ENCODE assay signal across 9 mouse cellular contexts in the genomic region with DNA sequence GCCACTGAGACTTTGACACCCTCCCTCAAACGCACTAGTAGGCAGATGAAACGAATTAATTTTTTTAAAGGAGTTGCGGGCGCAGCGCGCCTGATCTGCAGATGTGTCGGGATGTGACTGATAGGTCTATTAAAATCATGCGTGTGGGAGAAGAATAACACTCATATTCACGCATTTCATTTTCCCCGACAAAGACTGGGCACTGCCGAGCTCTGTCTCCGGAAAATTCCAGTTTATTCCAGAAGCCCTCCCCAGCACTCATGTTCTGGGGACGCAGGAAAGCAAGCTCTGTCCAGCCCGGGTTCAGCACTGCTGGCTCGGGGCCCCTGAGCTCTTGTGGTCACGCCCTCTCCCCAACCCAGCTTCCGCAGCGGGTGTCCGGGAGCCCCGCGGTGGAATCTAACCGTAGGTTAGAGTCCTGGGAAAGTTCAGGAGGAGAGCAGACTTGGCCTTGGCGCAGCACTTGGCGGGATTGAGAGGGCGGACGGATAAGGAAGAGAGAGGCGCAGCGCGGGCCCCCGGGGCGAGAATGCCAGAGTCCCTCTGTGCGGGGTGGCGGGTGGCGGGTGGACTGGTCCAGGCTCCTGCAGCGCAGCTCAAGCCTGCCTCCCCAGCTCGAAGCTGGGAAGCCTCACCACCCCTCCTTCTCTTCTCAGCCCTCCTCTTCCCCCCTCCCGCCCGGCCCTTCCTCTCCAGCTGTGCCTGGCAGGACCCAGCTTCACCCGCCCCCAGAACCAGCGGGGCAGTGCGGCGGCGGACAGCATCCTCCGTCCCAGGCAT. TPM values are rescaled to one million over a fixed set of nuclear protein-coding genes. Genes with fewer than 3 reads are reported as not detected.
A peak's percentile ranks its signal among the peaks of the same experiment; 100 is the strongest.
DNase-seq lines count a peak whose midpoint lies in the region; ATAC-seq lines count a peak whose summit lies in the region.
"Had no signal": no experiment of that assay in that cellular context is flagged by ENCODE, and none has a peak within 500 bp of the region (broad histone marks: within the 10 kb centered on the region; RNA-seq: fewer than 3 reads in every experiment).

No protein-coding gene starts in this region.

- H3K9ac ChIP-seq in hindbrain, embryonic 14.5 days = peak overlapping the region; percentile 19

- ATAC-seq in hindbrain, embryonic 14.5 days (ENCODE audit: low FRiP score) = peak; percentile 80

- under 1% methylated on average over 42 of the region's 44 CpGs for WGBS in hindbrain, embryonic 14.5 days
- WGBS in midbrain, embryonic 10.5 days = 0% methylated on average over 43 of the region's 44 CpGs

- H3K27ac ChIP-seq in hindbrain, embryonic 14.5 days = peak overlapping the region; percentile 75
- H3K27ac ChIP-seq in midbrain, embryonic 10.5 days (replicated peaks) = peak overlapping the region; percentile 97

- H3K4me2 ChIP-seq in hindbrain, embryonic 14.5 days (replicated peaks) = peak overlapping the region; percentile 54

- H3K36me3 ChIP-seq in hindbrain, embryonic 14.5 days (replicated peaks; ENCODE audit: control insufficient read depth, insufficient read depth) = no peaks in the 10 kb centered on the region
- H3K36me3 ChIP-seq in midbrain, embryonic 10.5 days = peaks cover 19% of the 10 kb centered on the region

- H3K4me3 ChIP-seq in hindbrain, embryonic 14.5 days (replicated peaks; ENCODE audit: low read length) = peak overlapping the region; percentile 44
- H3K4me3 ChIP-seq in midbrain, embryonic 10.5 days = peak overlapping the region; percentile 69

- H3K4me1 ChIP-seq in hindbrain, embryonic 14.5 days (replicated peaks; ENCODE audit: control insufficient read depth, insufficient read depth, low read length) = no peaks in the 10 kb centered on the region; the same call in 1 of the 2 replicates
- peaks cover 71% of the 10 kb centered on the region for H3K4me1 ChIP-seq in midbrain, embryonic 10.5 days

- peak; percentile 32 for DNase-seq in layer of hippocampus, adult 11-12 months (ENCODE audit: low spot score)
- no peak for DNase-seq in layer of hippocampus, adult 9-10 months (ENCODE audit: low spot score)
- peak; percentile 83 for DNase-seq in embryo, embryonic 11 days
- DNase-seq in hindbrain, embryonic 14.5 days (ENCODE audit: low spot score) = peak; percentile 40
- peak; percentile 81 for DNase-seq in midbrain, embryonic 10.5 days (ENCODE audit: low spot score)
- no peak for DNase-seq in adrenal gland, adult 8-10 months
- no peak for DNase-seq in ovary, postnatal 10 days (ENCODE audit: low spot score)
- DNase-seq in T-cell, adult 2 months (ENCODE audit: low spot score) = no peak

- H3K27me3 ChIP-seq in hindbrain, embryonic 14.5 days (ENCODE audit: control insufficient read depth, insufficient read depth, low read length) = peaks cover 78% of the 10 kb centered on the region
- peaks cover 97% of the 10 kb centered on the region for H3K27me3 ChIP-seq in midbrain, embryonic 10.5 days (ENCODE audit: low read depth, poor library complexity, severe bottlenecking)

- H3K9me3 ChIP-seq in hindbrain, embryonic 14.5 days (ENCODE audit: control insufficient read depth, low read length) = no peaks in the 10 kb centered on the region
- no peaks in the 10 kb centered on the region for H3K9me3 ChIP-seq in midbrain, embryonic 10.5 days (replicated peaks)

RNA-seq across cellular contexts. Expression of gene Sox1, which starts 5.7 kb away (rescaled TPM):
- 1.9 and 2.5 TPM in 2 replicates for polyA plus RNA-seq in hindbrain, embryonic 14.5 days (2014; fragmentation: Nextera tagmentation; extraction: Ambion mirVana)
- 3.2 and 3.4 TPM in 2 replicates for polyA plus RNA-seq in midbrain, embryonic 10.5 days (2016; fragmentation: Nextera tagmentation; extraction: Ambion mirVana)
- total RNA-seq in adrenal gland, adult 8-10 months (2022) = not detected
- polyA plus RNA-seq: liver, embryonic 16.5 days had no signal

Comparison
In these comparisons a context has a peak if more than half of its experiments do, and no peak if none do; other contexts are left out.
1. DNase-seq: peak in layer of hippocampus, adult 11-12 months (single experiment), embryo, embryonic 11 days (single experiment), hindbrain, embryonic 14.5 days (single experiment) and midbrain, embryonic 10.5 days (single experiment); none in layer of hippocampus, adult 9-10 months (single experiment), adrenal gland, adult 8-10 months (single experiment), ovary, postnatal 10 days (single experiment) and T-cell, adult 2 months (single experiment).